Mouse (Mus musculus) bone marrow, adult 2 months (tissue): Measurements from ENCODE around the gene Meig1.

Source experiments
- CTCF ChIP-seq: fragments of 200-500 bp; IDR thresholded peaks from 2 replicates; pipeline ENCODE4 v1.5.1; 2011; ENCODE audit warnings: low read length, control low read depth; ENCODE audit not compliant: control insufficient read depth, insufficient read depth
- POLR2A ChIP-seq: fragments of 200-500 bp; IDR thresholded peaks from 2 replicates; pipeline ENCODE4 v1.6.1; 2011; ENCODE audit warnings: low read depth, mild to moderate bottlenecking, control low read depth, low read length, borderline replicate concordance; ENCODE audit not compliant: control insufficient read depth

DNA sequence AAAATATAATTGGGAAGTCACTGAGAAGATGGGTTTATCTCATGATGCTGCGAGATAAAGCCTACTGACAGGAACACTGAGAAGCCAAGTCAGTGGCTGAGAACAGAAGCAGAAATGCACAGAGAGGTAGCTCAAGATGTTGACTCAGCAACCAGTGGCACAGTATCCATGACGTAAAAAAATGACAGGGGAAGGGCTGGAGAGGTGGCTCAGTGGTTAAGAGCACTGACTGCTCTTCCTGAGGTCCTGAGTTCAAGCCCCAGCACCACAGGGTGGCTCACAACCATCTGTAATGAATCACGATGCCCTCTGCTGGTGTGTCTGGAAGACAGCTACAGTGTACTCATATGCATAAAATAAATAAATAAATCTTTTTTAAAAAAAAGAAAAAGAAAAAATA is 61.4 kb downstream of the Meig1 start:
- TF ChIP-seq CTCF (no peak), POLR2A (no peak)
